Mouse (Mus musculus): ENCODE measurements around the gene Slc1a2. TPM values are rescaled to one million over a fixed set of nuclear protein-coding genes. Genes with fewer than 3 reads are reported as not detected.
A peak's percentile ranks its signal among the peaks of the same experiment; 100 is the strongest.

The Slc1a2 gene
- polyA plus RNA-seq, 1 experiment from 2014 or later = 22.3 TPM

DNA sequence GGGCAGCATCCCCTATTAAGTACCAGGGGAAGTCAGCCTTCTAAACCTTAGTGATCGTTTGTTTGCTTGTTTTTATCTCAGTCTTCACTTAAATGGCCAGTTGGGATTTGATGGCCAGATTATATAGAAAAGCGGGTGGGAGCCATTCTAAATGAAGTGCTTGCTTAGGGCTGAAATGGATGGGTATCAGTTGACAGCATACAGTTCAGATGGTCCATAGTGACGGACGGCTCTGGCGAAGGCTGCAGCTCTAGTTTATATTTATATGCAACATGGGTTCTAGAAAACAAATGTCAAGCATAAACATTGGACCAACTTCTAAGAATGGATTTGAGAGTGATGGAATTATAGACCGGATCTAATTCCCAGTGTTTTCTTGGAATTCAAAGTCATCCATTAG, 9.5 kb downstream of the Slc1a2 start:
- no peak overlapping the region for H3K27ac ChIP-seq (replicated peaks)
- 76% methylated on average over 6 of the region's 6 CpGs for WGBS
- H3K9me3 ChIP-seq (replicated peaks) = no peaks in the 10 kb centered on the region
- no peak overlapping the region for H3K4me2 ChIP-seq
- no peaks in the 10 kb centered on the region for H3K27me3 ChIP-seq (replicated peaks)
- no peak for ATAC-seq (ENCODE audit: low FRiP score)
- H3K4me1 ChIP-seq = peaks cover 30% of the 10 kb centered on the region
- no peak overlapping the region for H3K9ac ChIP-seq (replicated peaks)
- no peaks in the 10 kb centered on the region for H3K36me3 ChIP-seq
- no peak overlapping the region for H3K4me3 ChIP-seq (replicated peaks)

DNA sequence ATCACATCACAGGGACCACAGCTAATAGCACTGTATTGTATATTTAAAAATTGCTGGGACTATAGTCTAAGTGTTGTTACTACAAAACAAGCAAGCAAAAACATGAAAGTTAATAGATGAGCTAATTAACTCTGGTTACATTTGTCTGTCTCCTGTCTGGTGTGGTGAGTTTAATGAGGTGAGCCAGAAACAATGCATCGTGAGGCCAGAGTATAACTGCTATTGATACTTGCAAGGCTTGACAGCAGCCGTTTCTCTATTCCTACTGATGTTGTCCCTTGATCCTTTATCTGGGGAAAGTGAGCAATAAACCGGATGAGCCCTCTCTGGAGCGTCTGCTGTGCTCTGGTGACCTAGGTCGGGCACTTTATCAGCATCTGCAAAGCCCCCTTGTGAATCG, 11.1 kb downstream of the Slc1a2 start:
- WGBS = 9% methylated on average over 6 of the region's 6 CpGs
- H3K27ac ChIP-seq (replicated peaks) = no peak overlapping the region
- H3K9me3 ChIP-seq (replicated peaks) = no peaks in the 10 kb centered on the region
- ATAC-seq (ENCODE audit: low FRiP score) = no peak
- peaks cover 32% of the 10 kb centered on the region for H3K4me1 ChIP-seq
- no peak overlapping the region for H3K9ac ChIP-seq (replicated peaks)
- no peak overlapping the region for H3K4me2 ChIP-seq
- no peaks in the 10 kb centered on the region for H3K36me3 ChIP-seq
- no peak overlapping the region for H3K4me3 ChIP-seq (replicated peaks)
- H3K27me3 ChIP-seq (replicated peaks) = no peaks in the 10 kb centered on the region

DNA sequence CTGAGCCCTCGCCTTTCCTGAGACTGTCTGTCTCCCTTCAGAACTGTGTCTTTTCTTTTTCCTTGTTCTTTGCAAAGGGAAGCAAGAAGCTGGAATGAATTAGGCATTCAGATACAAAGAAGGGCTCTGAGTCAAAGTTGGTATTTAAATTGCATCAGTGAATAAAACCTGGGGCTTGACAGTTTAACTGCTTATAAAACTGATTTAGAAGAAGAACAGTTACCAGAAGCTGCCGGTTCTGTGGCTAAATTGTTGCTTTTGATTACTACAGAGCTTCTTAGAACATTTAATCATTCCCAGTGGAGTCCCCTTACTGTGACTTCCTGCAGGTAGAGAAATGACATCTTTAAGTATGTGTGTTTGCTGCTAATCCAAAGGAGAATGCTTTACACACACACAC, 16.1 kb downstream of the Slc1a2 start:
- no peaks in the 10 kb centered on the region for H3K9me3 ChIP-seq (replicated peaks)
- H3K36me3 ChIP-seq = no peaks in the 10 kb centered on the region
- no peak overlapping the region for H3K4me3 ChIP-seq (replicated peaks)
- 20% methylated on average over 2 of the region's 2 CpGs for WGBS
- peaks cover 42% of the 10 kb centered on the region for H3K4me1 ChIP-seq
- ATAC-seq (ENCODE audit: low FRiP score) = no peak; the same call in 1 of the 2 replicates
- no peak overlapping the region for H3K9ac ChIP-seq (replicated peaks)
- no peaks in the 10 kb centered on the region for H3K27me3 ChIP-seq (replicated peaks)
- peak overlapping the region; percentile 66 for H3K27ac ChIP-seq (replicated peaks)
- H3K4me2 ChIP-seq = no peak overlapping the region

DNA sequence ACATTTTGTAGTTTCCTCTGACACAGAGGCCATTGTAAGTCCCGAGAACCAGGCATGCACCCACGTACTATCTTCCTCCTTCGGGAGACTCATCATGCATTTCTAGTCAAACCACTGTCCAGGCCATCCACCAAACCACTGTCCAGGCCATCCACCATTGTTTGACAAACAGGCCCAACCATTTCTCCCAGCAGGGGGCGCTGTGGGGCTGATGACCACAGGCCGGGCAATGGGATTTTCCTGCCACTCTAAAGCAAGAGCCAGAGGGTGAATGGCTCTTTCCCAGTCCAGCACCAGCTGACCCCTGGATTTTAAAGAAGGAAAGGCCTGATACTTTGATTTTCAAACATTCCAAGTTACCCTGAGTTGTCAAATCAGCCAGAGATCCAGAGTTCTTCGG, 16.8 kb downstream of the Slc1a2 start:
- Histone ChIP-seq H3K36me3 (no peaks in the 10 kb centered on the region), H3K9ac (replicated peaks) (no peak overlapping the region), H3K4me3 (replicated peaks) (no peak overlapping the region), H3K4me2 (no peak overlapping the region), H3K27ac (replicated peaks) (peak overlapping the region; percentile 66), H3K4me1 (peaks cover 38% of the 10 kb centered on the region), H3K27me3 (replicated peaks) (no peaks in the 10 kb centered on the region), H3K9me3 (replicated peaks) (no peaks in the 10 kb centered on the region)
- no peak for ATAC-seq (ENCODE audit: low FRiP score)
- 72% methylated on average over 6 of the region's 6 CpGs for WGBS

DNA sequence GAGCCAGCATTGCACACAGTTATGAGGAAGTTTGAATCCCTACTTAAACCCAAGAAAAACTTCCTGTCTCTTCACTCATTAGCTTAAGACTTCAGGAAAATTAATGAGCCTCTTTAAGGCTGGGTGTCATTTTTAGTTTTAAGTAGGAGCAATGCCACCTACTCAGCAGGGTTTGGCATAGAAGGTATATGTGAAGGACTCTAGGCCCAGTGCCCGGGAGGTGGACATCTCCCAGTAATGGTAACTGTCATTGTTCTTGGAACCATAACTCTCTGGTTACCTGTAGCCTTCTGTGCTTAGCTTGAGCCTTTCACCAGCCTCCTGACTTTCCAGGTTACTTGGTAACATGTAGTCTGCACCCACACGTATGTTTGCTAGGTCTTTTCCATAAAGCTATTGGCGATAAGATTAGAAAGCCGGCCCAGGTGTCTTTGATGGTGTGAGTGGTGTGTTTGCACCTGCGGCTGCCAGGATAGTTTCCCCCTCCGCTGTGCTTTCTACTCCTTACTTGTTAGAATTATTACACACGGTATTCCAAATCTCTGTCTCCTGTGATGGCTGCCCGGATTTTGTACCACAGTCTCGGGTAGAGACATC, 18.4 kb downstream of the Slc1a2 start:
- Histone ChIP-seq H3K27me3 (replicated peaks) (no peaks in the 10 kb centered on the region), H3K9ac (replicated peaks) (no peak overlapping the region), H3K36me3 (no peaks in the 10 kb centered on the region), H3K4me3 (replicated peaks) (no peak overlapping the region), H3K4me2 (no peak overlapping the region), H3K9me3 (replicated peaks) (no peaks in the 10 kb centered on the region), H3K4me1 (peaks cover 41% of the 10 kb centered on the region), H3K27ac (replicated peaks) (no peak overlapping the region)
- WGBS = 96% methylated on average over 9 of the region's 9 CpGs
- ATAC-seq (ENCODE audit: low FRiP score) = no peak

DNA sequence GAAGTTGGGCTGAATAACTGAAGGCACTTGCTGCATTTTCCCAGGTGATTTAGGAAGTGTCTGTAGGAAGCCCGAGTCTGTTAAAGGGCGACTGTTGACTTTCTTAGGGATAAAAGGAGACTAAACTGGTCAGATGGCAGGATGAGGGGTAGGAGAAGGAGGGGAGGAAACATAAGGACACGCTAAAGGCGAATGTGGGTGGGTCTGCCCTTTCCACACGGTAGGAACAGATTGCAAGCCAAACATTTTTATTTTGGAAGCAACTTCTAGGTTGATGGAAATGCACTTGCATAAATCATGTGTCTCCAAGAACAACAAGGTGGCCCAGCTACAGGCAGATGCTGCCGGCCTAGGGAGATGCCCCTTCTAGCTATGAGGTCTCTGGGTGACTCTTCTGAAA, 18.9 kb downstream of the Slc1a2 start:
- no peak overlapping the region for H3K9ac ChIP-seq (replicated peaks)
- peaks cover 43% of the 10 kb centered on the region for H3K4me1 ChIP-seq
- no peaks in the 10 kb centered on the region for H3K27me3 ChIP-seq (replicated peaks)
- H3K4me2 ChIP-seq = no peak overlapping the region
- H3K4me3 ChIP-seq (replicated peaks) = no peak overlapping the region
- no peaks in the 10 kb centered on the region for H3K36me3 ChIP-seq
- no peak overlapping the region for H3K27ac ChIP-seq (replicated peaks)
- H3K9me3 ChIP-seq (replicated peaks) = no peaks in the 10 kb centered on the region
- ATAC-seq (ENCODE audit: low FRiP score) = no peak
- 77% methylated on average over 6 of the region's 6 CpGs for WGBS

DNA sequence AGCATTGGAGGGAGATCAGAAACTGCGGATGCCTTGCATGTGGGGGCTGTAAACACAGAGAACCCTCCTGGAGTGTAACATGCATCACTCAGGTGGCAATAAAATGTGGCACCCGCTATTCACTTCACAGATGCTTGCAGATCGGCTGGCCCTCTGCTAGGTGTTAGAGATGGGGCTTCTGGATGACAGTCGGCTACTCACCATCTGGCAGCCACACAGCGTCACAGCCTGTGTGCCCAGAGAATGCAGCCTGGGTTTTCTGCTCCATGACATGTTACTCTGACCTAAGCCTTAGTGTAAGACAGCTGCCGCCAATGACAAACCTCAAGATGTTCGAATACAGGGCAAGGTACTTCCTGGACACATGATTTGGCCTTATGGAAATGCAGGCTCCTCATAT, 22.9 kb downstream of the Slc1a2 start:
- Histone ChIP-seq H3K27ac (replicated peaks) (no peak overlapping the region), H3K36me3 (no peaks in the 10 kb centered on the region), H3K4me2 (no peak overlapping the region), H3K4me1 (peaks cover 20% of the 10 kb centered on the region), H3K9me3 (replicated peaks) (no peaks in the 10 kb centered on the region), H3K27me3 (replicated peaks) (no peaks in the 10 kb centered on the region), H3K4me3 (replicated peaks) (no peak overlapping the region), H3K9ac (replicated peaks) (no peak overlapping the region)
- 63% methylated on average over 7 of the region's 7 CpGs for WGBS
- ATAC-seq (ENCODE audit: low FRiP score) = no peak

DNA sequence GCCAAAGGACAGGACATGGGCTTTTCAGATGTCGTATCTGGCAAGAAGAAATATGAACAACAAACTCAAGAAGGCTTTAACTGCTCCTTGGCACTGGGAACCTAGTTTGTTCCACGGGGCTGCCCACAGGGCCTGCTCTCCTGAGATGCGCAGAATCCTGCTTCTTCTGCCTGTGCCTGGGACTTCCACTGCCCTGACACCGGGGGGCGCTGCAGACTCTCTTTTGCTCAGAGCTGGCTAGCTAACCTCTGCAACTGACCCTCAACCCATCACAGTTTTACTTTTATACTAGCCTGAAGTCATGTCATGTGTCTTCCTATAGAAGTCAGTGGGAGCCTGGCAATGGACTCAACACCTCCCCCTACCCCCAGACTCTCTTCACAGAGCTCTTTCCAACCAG, 23.7 kb downstream of the Slc1a2 start:
- Histone ChIP-seq H3K4me1 (peaks cover 18% of the 10 kb centered on the region), H3K27ac (replicated peaks) (no peak overlapping the region), H3K36me3 (no peaks in the 10 kb centered on the region), H3K4me3 (replicated peaks) (no peak overlapping the region), H3K9me3 (replicated peaks) (no peaks in the 10 kb centered on the region), H3K27me3 (replicated peaks) (no peaks in the 10 kb centered on the region), H3K4me2 (no peak overlapping the region), H3K9ac (replicated peaks) (no peak overlapping the region)
- 48% methylated on average over 5 of the region's 5 CpGs for WGBS
- ATAC-seq (ENCODE audit: low FRiP score) = no peak

DNA sequence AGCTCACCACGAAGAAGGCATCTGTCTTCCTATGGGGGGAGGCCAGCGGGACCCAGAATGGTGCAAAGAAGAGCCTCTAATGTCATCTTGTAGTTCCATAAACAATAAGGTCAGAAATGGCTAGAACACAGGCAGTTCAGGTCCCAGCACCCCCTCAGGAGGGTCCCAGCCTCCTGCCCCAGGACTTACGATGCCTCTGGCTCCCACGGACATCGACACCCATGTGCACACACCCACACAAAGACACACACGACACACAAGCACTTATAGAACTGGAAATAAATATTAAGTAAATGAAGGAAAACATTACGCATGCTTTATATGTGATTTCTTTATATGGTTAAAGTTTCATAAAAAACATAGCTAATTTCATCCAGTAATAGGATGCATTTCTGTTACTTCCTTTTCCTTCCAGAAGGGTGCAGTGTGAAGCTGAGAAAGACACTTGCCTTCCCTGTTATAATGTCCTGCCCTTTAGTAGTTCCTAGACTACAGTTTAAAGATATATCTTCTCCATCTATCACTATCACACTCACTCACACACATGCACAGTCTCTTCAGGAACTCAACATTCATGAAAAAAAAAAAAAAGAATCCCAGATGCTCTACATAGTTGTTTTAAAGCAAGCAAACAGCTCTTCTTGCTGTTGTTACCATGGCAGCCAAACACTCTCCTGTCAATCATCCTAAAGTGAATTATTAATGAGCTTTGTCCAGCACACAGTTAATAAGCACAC, 27.1 kb downstream of the Slc1a2 start:
- Histone ChIP-seq H3K27me3 (replicated peaks) (no peaks in the 10 kb centered on the region), H3K27ac (replicated peaks) (0 out of 2 replicates have a peak overlapping the region, but pooled peaks have one; percentile 9), H3K4me1 (peaks cover 18% of the 10 kb centered on the region), H3K36me3 (no peaks in the 10 kb centered on the region), H3K4me2 (no peak overlapping the region), H3K9ac (replicated peaks) (no peak overlapping the region), H3K9me3 (replicated peaks) (no peaks in the 10 kb centered on the region), H3K4me3 (replicated peaks) (no peak overlapping the region)
- peak; percentile 46; the same call in 1 of the 2 replicates for ATAC-seq (ENCODE audit: low FRiP score)
- 83% methylated on average over 7 of the region's 7 CpGs for WGBS

DNA sequence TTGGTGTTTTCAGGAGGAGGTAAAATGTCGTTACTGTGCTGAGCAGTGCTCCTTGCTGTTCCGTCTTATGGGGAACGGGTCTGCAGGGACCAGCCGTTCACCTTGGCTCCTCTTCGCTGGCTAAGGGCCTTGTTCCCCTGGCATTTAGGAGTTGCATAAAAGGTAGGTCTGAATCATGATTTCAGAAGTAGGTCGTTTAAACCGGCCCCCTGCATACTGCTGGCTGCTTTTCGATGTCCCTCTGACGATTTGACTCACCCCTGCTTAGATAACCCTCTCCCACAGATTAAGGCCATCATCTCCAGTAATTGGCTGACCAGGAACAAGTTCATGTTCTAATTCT, 27.6 kb downstream of the Slc1a2 start:
- Histone ChIP-seq H3K9me3 (replicated peaks) (no peaks in the 10 kb centered on the region), H3K36me3 (no peaks in the 10 kb centered on the region), H3K27ac (replicated peaks) (0 out of 2 replicates have a peak overlapping the region, but pooled peaks have one; percentile 9), H3K4me1 (peaks cover 17% of the 10 kb centered on the region), H3K27me3 (replicated peaks) (no peaks in the 10 kb centered on the region), H3K4me2 (no peak overlapping the region), H3K9ac (replicated peaks) (no peak overlapping the region), H3K4me3 (replicated peaks) (no peak overlapping the region)
- WGBS = 47% methylated on average over 9 of the region's 9 CpGs
- peak; percentile 33; the same call in 1 of the 2 replicates for ATAC-seq (ENCODE audit: low FRiP score)

DNA sequence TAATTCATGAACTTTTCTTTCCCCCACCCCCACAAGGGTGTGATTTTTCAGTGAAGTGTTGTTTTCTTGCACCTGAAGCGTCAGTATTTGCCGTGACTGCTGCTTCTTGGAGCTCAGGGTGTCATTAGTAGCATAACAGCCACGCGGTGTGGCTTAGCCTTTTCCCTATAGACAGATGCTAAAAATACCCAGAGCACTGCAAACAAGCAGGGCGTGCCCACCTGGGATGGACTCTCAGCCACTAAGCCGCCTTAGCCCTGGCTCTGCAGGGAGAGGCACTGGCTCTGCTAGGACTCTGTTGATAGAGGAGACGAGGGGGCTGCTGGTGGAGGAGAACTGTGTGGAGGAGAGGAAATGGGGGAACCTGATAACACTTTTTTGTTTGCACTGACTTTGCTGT, 35.1 kb downstream of the Slc1a2 start:
- ATAC-seq (ENCODE audit: low FRiP score) = no peak
- no peaks in the 10 kb centered on the region for H3K27me3 ChIP-seq (replicated peaks)
- no peak overlapping the region for H3K27ac ChIP-seq (replicated peaks)
- H3K4me3 ChIP-seq (replicated peaks) = no peak overlapping the region
- 69% methylated on average over 7 of the region's 7 CpGs for WGBS
- no peaks in the 10 kb centered on the region for H3K36me3 ChIP-seq
- no peaks in the 10 kb centered on the region for H3K9me3 ChIP-seq (replicated peaks)
- no peak overlapping the region for H3K9ac ChIP-seq (replicated peaks)
- H3K4me1 ChIP-seq = peaks cover 10% of the 10 kb centered on the region
- no peak overlapping the region for H3K4me2 ChIP-seq

DNA sequence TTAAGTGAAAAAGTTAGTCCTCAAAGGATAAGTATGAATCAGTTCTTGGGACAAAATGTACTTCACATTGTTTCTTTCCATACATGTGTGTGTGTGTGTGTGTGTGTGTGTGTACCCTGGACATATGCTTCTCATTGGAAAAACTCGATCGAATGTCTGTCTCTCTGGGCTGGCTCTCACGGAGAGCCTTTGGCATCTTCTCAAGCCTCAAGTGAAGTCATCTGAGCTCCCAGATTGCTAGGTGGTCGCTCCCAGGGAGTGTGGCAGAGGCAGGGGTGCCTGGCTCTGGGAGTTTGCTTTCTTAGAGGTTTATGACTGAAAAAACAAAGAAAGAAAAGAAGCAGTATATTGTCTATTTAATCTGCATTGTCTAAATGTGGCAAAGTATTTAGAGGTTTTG, 36.3 kb downstream of the Slc1a2 start:
- Histone ChIP-seq H3K9ac (replicated peaks) (no peak overlapping the region), H3K27ac (replicated peaks) (no peak overlapping the region), H3K4me3 (replicated peaks) (no peak overlapping the region), H3K27me3 (replicated peaks) (no peaks in the 10 kb centered on the region), H3K36me3 (no peaks in the 10 kb centered on the region), H3K9me3 (replicated peaks) (no peaks in the 10 kb centered on the region), H3K4me1 (peaks cover 10% of the 10 kb centered on the region), H3K4me2 (no peak overlapping the region)
- whole genome bisulfite sequencing = 70% methylated on average over 4 of the region's 4 CpGs
- no peak for ATAC-seq (ENCODE audit: low FRiP score)

Measured in neural tube, embryonic 15.5 days (tissue).